Mouse (Mus musculus): ENCODE results near the gene Fzd4. TPM values are rescaled to one million over a fixed set of nuclear protein-coding genes. Genes with fewer than 3 reads are reported as not detected.

Gene Fzd4
- polyA plus RNA-seq, 1 experiment from 2014 or later, result 13.7 TPM

- Histone ChIP-seq H3K4me3 (ENCODE audit: low read depth, low read length) (no peak overlapping the region), H3K9me3 (ENCODE audit: control insufficient read depth, low read length) (no peaks in the 10 kb centered on the region), H3K27ac (ENCODE audit: low read depth) (no peak overlapping the region), H3K4me1 (replicated peaks; ENCODE audit: control insufficient read depth, insufficient read depth, low read length) (no peaks in the 10 kb centered on the region), H3K36me3 (ENCODE audit: control insufficient read depth, insufficient read depth, low read length) (no peaks in the 10 kb centered on the region), H3K9ac (ENCODE audit: low read length) (no peak overlapping the region), H3K27me3 (replicated peaks; ENCODE audit: control insufficient read depth, insufficient read depth, low read length) (no peaks in the 10 kb centered on the region), H3K4me2 (ENCODE audit: low read length) (no peak overlapping the region)
- ATAC-seq (replicated peaks; ENCODE audit: low FRiP score, low TSS enrichment, low read depth) (no peak), DNase-seq (ENCODE audit: low spot score) (no peak)
- WGBS, result 82% methylated on average over 4 of the region's 4 CpGs
Measured at GRCm38 (mm10) chr7:89442242-89442641, 38.1 kb downstream of the Fzd4 start.

- no peak overlapping the region for H3K4me3 ChIP-seq (ENCODE audit: low read depth, low read length)
- WGBS, result 81% methylated on average over 4 of the region's 4 CpGs
- H3K9me3 ChIP-seq (ENCODE audit: control insufficient read depth, low read length), result no peaks in the 10 kb centered on the region
- ATAC-seq (replicated peaks; ENCODE audit: low FRiP score, low TSS enrichment, low read depth), result no peak
- H3K9ac ChIP-seq (ENCODE audit: low read length), result no peak overlapping the region
- H3K4me1 ChIP-seq (replicated peaks; ENCODE audit: control insufficient read depth, insufficient read depth, low read length), result no peaks in the 10 kb centered on the region
- H3K4me2 ChIP-seq (ENCODE audit: low read length), result no peak overlapping the region
- no peaks in the 10 kb centered on the region for H3K36me3 ChIP-seq (ENCODE audit: control insufficient read depth, insufficient read depth, low read length)
- H3K27ac ChIP-seq (ENCODE audit: low read depth), result no peak overlapping the region
- H3K27me3 ChIP-seq (replicated peaks; ENCODE audit: control insufficient read depth, insufficient read depth, low read length), result no peaks in the 10 kb centered on the region
- no peak for DNase-seq (ENCODE audit: low spot score)
Measured at GRCm38 (mm10) chr7:89445137-89445536, 41.0 kb downstream of the Fzd4 start.

- no peak for DNase-seq (ENCODE audit: low spot score)
- H3K27ac ChIP-seq (ENCODE audit: low read depth), result no peak overlapping the region
- no peak overlapping the region for H3K4me2 ChIP-seq (ENCODE audit: low read length)
- no peak overlapping the region for H3K9ac ChIP-seq (ENCODE audit: low read length)
- no peak for ATAC-seq (replicated peaks; ENCODE audit: low FRiP score, low TSS enrichment, low read depth)
- no peaks in the 10 kb centered on the region for H3K27me3 ChIP-seq (replicated peaks; ENCODE audit: control insufficient read depth, insufficient read depth, low read length)
- H3K4me3 ChIP-seq (ENCODE audit: low read depth, low read length), result no peak overlapping the region
- H3K9me3 ChIP-seq (ENCODE audit: control insufficient read depth, low read length), result no peaks in the 10 kb centered on the region
- WGBS, result 63% methylated on average over 2 of the region's 2 CpGs
- H3K4me1 ChIP-seq (replicated peaks; ENCODE audit: control insufficient read depth, insufficient read depth, low read length), result no peaks in the 10 kb centered on the region
- no peaks in the 10 kb centered on the region for H3K36me3 ChIP-seq (ENCODE audit: control insufficient read depth, insufficient read depth, low read length)
Measured at GRCm38 (mm10) chr7:89450312-89450711, 46.2 kb downstream of the Fzd4 start.

GRCm38 (mm10) chr7:89456380-89457076 is 52.4 kb downstream of the Fzd4 start:
- Histone ChIP-seq H3K27ac (ENCODE audit: low read depth) (no peak overlapping the region), H3K9ac (ENCODE audit: low read length) (no peak overlapping the region), H3K36me3 (ENCODE audit: control insufficient read depth, insufficient read depth, low read length) (no peaks in the 10 kb centered on the region), H3K4me2 (ENCODE audit: low read length) (no peak overlapping the region), H3K9me3 (ENCODE audit: control insufficient read depth, low read length) (no peaks in the 10 kb centered on the region), H3K4me1 (replicated peaks; ENCODE audit: control insufficient read depth, insufficient read depth, low read length) (no peaks in the 10 kb centered on the region; the same call in 1 of the 2 replicates), H3K4me3 (ENCODE audit: low read depth, low read length) (no peak overlapping the region), H3K27me3 (replicated peaks; ENCODE audit: control insufficient read depth, insufficient read depth, low read length) (no peaks in the 10 kb centered on the region)
- 33% methylated on average over 7 of the region's 7 CpGs for WGBS
- DNase-seq (ENCODE audit: low spot score), result no peak
- no peak for ATAC-seq (replicated peaks; ENCODE audit: low FRiP score, low TSS enrichment, low read depth)

- Histone ChIP-seq H3K4me3 (ENCODE audit: low read depth, low read length) (no peak overlapping the region), H3K9me3 (ENCODE audit: control insufficient read depth, low read length) (no peaks in the 10 kb centered on the region), H3K36me3 (ENCODE audit: control insufficient read depth, insufficient read depth, low read length) (no peaks in the 10 kb centered on the region), H3K27ac (ENCODE audit: low read depth) (no peak overlapping the region), H3K4me1 (replicated peaks; ENCODE audit: control insufficient read depth, insufficient read depth, low read length) (no peaks in the 10 kb centered on the region; the same call in 1 of the 2 replicates), H3K27me3 (replicated peaks; ENCODE audit: control insufficient read depth, insufficient read depth, low read length) (no peaks in the 10 kb centered on the region), H3K4me2 (ENCODE audit: low read length) (no peak overlapping the region), H3K9ac (ENCODE audit: low read length) (no peak overlapping the region)
- WGBS, result 79% methylated on average over 2 of the region's 2 CpGs
- ATAC-seq (replicated peaks; ENCODE audit: low FRiP score, low TSS enrichment, low read depth), result no peak
- DNase-seq (ENCODE audit: low spot score), result no peak
Measured at GRCm38 (mm10) chr7:89459691-89460090, 55.5 kb downstream of the Fzd4 start.

GRCm38 (mm10) chr7:89460911-89461310 is 56.8 kb downstream of the Fzd4 start:
- Histone ChIP-seq H3K9ac (ENCODE audit: low read length) (no peak overlapping the region), H3K9me3 (ENCODE audit: control insufficient read depth, low read length) (no peaks in the 10 kb centered on the region), H3K4me1 (replicated peaks; ENCODE audit: control insufficient read depth, insufficient read depth, low read length) (no peaks in the 10 kb centered on the region; the same call in 1 of the 2 replicates), H3K27ac (ENCODE audit: low read depth) (no peak overlapping the region), H3K27me3 (replicated peaks; ENCODE audit: control insufficient read depth, insufficient read depth, low read length) (no peaks in the 10 kb centered on the region), H3K4me2 (ENCODE audit: low read length) (no peak overlapping the region), H3K4me3 (ENCODE audit: low read depth, low read length) (no peak overlapping the region), H3K36me3 (ENCODE audit: control insufficient read depth, insufficient read depth, low read length) (no peaks in the 10 kb centered on the region)
- ATAC-seq (replicated peaks; ENCODE audit: low FRiP score, low TSS enrichment, low read depth), result no peak
- DNase-seq (ENCODE audit: low spot score), result no peak

- no peak overlapping the region for H3K4me2 ChIP-seq (ENCODE audit: low read length)
- 70% methylated on average over 3 of the region's 3 CpGs for WGBS
- H3K4me1 ChIP-seq (replicated peaks; ENCODE audit: control insufficient read depth, insufficient read depth, low read length), result no peaks in the 10 kb centered on the region; the same call in 1 of the 2 replicates
- H3K27me3 ChIP-seq (replicated peaks; ENCODE audit: control insufficient read depth, insufficient read depth, low read length), result no peaks in the 10 kb centered on the region
- H3K36me3 ChIP-seq (ENCODE audit: control insufficient read depth, insufficient read depth, low read length), result no peaks in the 10 kb centered on the region
- H3K27ac ChIP-seq (ENCODE audit: low read depth), result no peak overlapping the region
- no peak overlapping the region for H3K9ac ChIP-seq (ENCODE audit: low read length)
- no peak overlapping the region for H3K4me3 ChIP-seq (ENCODE audit: low read depth, low read length)
- no peak for DNase-seq (ENCODE audit: low spot score)
- H3K9me3 ChIP-seq (ENCODE audit: control insufficient read depth, low read length), result no peaks in the 10 kb centered on the region
- no peak for ATAC-seq (replicated peaks; ENCODE audit: low FRiP score, low TSS enrichment, low read depth)
Measured at GRCm38 (mm10) chr7:89461351-89461750, 57.2 kb downstream of the Fzd4 start.

Other genes starting within 250 kb of the Fzd4 start
- 29.8 and 30.4 TPM in 2 replicates for gene Tmem135, start 133 bp upstream of the Fzd4 start, polyA plus RNA-seq (2014; fragmentation: Nextera tagmentation; extraction: Ambion mirVana)
- 97.3 and 103 TPM in 2 replicates for gene Prss23, start 122.8 kb downstream of the Fzd4 start, polyA plus RNA-seq (2014; fragmentation: Nextera tagmentation; extraction: Ambion mirVana)
- gene Me3, start 228.0 kb downstream of the Fzd4 start, polyA plus RNA-seq (2014; fragmentation: Nextera tagmentation; extraction: Ambion mirVana), result 3.1 and 4.3 TPM in 2 replicates

Measured in intestine, embryonic 14.5 days (tissue).